Mouse (Mus musculus) G1E (cell line): Measurements from ENCODE around the gene Eri2.

Source experiments
- CTCF ChIP-seq: IDR thresholded peaks from 2 replicates; pipeline ENCODE4 v1.5.1; 2012; ENCODE audit warnings: low read depth, low read length, inconsistent platforms, mixed read lengths
- GATA1 ChIP-seq: IDR thresholded peaks from 2 replicates; pipeline ENCODE4 v1.6.1; 2012; ENCODE audit warnings: borderline replicate concordance, low read length, inconsistent platforms, mixed read lengths
- POLR2AphosphoS5 ChIP-seq: IDR thresholded peaks from 2 replicates; pipeline ENCODE4 v1.6.1; 2012; ENCODE audit warnings: low read depth, low read length, inconsistent platforms; ENCODE audit not compliant: insufficient replicate concordance

DNA sequence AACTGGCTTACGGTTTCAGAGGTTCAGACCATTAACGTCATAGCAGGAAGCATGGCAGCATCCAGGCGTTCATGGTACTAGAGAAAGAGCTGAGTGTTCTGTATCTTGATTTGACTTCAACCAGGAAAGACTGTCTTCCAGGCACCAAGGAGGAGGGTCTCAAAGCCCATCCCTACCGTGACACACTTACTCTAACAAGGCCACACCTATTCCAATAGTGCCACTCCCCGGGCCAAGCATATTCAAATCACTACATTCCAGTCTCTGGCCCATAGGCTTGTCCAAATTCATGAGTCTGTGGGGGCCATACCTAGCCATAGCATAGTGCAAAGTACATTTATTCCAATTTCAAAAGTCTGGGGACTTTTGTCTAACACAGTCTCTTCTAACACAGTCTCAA is 13.5 kb upstream of the Eri2 start:
- TF ChIP-seq CTCF = no peak
- TF ChIP-seq POLR2AphosphoS5 = no peak
- TF ChIP-seq GATA1 = no peak
